Comparison of ENCODE assay signal across 17 mouse cellular contexts in genomic region chr6:92395556-92395955, GRCm38 (mm10).
"Had no signal": no experiment of that assay in that cellular context is flagged by ENCODE, and none has a peak within 500 bp of the region (broad histone marks: within the 10 kb centered on the region; RNA-seq: fewer than 3 reads in every experiment).

No protein-coding gene starts in this region.

- H3K27ac ChIP-seq: kidney, embryonic 15.5 days; limb, embryonic 13.5 days; liver, embryonic 14.5 days; midbrain, embryonic 15.5 days; neural tube, embryonic 15.5 days; stomach, embryonic 15.5 days had no signal

- H3K9ac ChIP-seq: kidney, embryonic 15.5 days; limb, embryonic 13.5 days; liver, embryonic 14.5 days; midbrain, embryonic 15.5 days; neural tube, embryonic 15.5 days; stomach, embryonic 15.5 days had no signal

- DNase-seq: kidney, adult 2 months; kidney, postnatal 14 days; layer of hippocampus, adult 9-11 months; layer of hippocampus, postnatal 36 days; left cerebral cortex, postnatal 4 days; lung, adult 18-20 months; lung, postnatal 36 days; thymus, adult 18-20 months; thymus, postnatal 14 days had no signal

- H3K4me3 ChIP-seq: kidney, embryonic 15.5 days; limb, embryonic 13.5 days; midbrain, embryonic 15.5 days; myocyte; neural tube, embryonic 15.5 days; stomach, embryonic 15.5 days had no signal

- ATAC-seq: intestine, embryonic 16.5 days; midbrain, embryonic 15.5 days had no signal

- H3K4me1 ChIP-seq: kidney, embryonic 15.5 days; limb, embryonic 13.5 days; stomach, embryonic 15.5 days had no signal

- H3K36me3 ChIP-seq: kidney, embryonic 15.5 days; limb, embryonic 13.5 days; midbrain, embryonic 15.5 days; stomach, embryonic 15.5 days had no signal

- H3K4me2 ChIP-seq: kidney, embryonic 15.5 days; limb, embryonic 13.5 days; midbrain, embryonic 15.5 days; neural tube, embryonic 15.5 days; stomach, embryonic 15.5 days had no signal

- H3K27me3 ChIP-seq: kidney, embryonic 15.5 days; limb, embryonic 13.5 days; midbrain, embryonic 15.5 days; neural tube, embryonic 15.5 days; stomach, embryonic 15.5 days had no signal

- H3K9me3 ChIP-seq: kidney, embryonic 15.5 days; limb, embryonic 13.5 days; midbrain, embryonic 15.5 days; neural tube, embryonic 15.5 days; stomach, embryonic 15.5 days had no signal
